Mouse (Mus musculus): ENCODE measurements around the gene Psmc3.

DNA sequence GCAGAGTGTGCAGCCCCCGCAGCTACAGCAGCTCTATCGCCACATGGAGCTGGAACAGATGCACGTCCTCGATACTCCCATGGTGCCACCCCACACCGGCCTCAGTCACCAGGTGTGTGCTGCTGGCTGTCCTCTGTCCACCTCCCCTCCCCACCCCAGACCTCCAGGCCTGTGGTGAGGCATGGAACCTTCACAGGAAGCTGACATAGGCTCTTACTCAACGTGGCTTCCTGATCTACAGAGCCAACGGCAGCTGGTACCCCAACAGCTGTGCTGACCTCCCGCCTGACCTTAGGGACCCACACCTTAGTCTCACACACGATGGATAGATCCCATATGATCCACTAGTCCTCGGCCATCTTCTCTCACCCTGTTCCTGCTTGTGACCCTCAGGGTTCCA, 59.5 kb downstream of the Psmc3 start:
- TF ChIP-seq NANOG (IDR thresholded peaks at IDR 0.05; ENCODE audit: borderline replicate concordance, low read length) = no peak
- no peak for TF ChIP-seq CTCF (conservative IDR thresholded peaks at IDR 0.05; ENCODE audit: low read length)
- TF ChIP-seq POU5F1 (IDR thresholded peaks at IDR 0.05; ENCODE audit: borderline replicate concordance, low read length) = no peak
